Mouse (Mus musculus) MN1 (cell line): ENCODE measurements at regions not wholly inside any gene's neighbourhood (a gene's known extent, or its start where the extent isn't known, plus 50 kb on each side); places are given as distances from the start of the nearest gene placed in this dataset.
A peak's percentile ranks its signal among the peaks of the same experiment; 100 is the strongest.
"Not testable (repeated sequence)": the region's sequence is repeated elsewhere in the genome, so short reads cannot be mapped to it uniquely, and the experiment has no call there.

Experiments used
- DNase-seq: peaks from one replicate; pipeline ENCODE4 v3.0.0-alpha.2; 2016; ENCODE audit warnings: low spot score

DNA sequence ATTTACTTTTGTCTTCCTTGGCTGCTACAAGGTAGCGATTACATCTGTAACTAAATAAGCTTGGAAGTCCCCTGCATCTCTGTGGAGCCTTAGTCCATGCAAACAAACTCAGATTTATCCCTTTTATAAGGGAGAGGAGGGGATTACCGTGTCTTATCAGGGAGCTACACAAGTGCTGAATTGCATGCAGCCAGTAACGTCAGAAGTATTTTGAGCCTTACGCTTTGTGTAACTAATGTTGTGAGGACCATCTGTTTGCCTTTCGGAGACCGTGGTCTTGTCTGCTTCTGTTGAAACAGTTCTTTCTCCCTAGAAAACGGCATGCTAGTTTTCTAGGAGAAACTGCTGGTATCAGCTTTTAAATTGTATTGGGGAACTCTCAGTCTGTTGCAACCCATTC lies 58.0 kb upstream of the Dmrta1 start:
- DNase-seq = no peak

DNA sequence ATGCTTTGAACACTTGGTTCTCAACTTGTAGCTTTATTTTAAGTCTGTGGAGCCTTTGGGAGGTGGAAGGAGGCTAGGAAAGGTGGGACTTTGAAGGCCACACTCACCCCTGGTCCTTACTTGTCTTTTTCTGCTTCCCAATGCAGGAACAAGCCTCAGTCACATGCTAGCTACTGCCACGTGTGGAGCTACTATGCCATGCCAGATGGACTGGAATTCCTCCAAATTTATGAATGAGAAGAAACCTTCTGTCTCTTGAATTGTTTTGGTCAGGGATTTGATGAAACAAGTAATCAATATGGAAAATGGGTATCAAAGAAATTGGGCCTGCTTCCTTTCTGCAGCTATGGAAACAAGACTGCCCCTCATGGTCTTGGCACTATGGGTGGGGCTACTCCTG lies 74.5 kb upstream of the Dmrta1 start:
- no peak for DNase-seq

DNA sequence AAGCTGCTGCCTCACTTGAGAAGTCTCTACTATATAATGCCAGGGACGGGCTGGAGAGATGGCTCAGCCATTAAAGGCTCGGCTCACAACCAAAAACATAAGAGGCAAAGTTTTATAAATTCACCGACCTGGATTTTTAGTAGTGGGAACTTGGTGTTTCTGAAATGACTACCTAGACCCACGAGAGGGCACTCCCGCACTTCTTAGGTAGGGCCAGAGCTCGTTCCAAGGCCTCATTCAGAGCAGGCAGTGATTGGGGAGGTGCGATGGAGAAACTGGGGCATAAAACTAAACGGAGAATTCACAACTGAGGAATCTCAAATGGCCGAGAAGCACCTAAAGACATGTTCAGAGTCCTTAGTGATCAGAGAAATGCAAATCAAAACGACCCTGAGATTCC lies 103.7 kb upstream of the Dmrta1 start:
- peak; percentile 10 for DNase-seq

- DNase-seq = no peak
Measured at GRCm38 (mm10) chr4:89554711-89555466, 124.3 kb upstream of the Dmrta1 start.

DNA sequence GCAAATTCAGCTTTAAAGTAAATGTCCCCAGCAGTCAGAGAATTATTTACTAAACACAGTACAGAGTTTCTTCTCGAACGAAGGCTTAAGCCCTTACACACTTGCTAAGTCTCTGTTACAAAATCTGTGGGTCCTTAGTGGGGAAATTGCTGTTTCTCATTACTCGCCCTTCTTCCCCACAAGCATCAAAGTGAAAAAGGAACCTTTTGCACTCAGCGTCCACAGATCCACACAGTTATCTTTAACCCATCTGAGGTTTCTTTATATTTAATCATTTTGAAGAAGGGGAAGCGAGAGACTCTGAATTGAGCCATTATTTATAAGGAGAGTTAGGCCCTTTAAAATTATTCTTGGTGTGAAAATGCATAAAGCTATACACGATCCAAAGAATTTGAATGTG lies 126.7 kb upstream of the Dmrta1 start:
- no peak for DNase-seq

- DNase-seq = no peak
Measured at GRCm38 (mm10) chr4:89550515-89550914, 128.7 kb upstream of the Dmrta1 start.

DNA sequence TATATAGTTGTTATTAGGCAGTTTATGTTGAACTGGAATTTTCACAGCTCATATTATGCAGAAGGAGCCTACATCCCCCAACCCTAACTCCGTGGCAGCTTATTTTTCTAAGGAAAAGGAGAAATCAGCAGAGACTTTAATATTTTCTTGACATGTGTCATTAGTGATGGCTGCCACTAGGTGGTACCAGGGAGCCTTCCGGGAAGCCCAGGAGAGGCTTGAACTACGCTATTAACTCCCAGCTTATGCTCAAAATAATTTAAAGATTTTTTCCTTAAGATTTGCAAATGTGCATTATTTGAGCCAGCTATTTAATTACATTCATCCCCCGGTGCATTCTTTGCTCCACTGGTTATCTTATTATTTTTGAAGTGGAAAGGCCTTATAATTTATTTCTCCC lies 146.8 kb upstream of the Dmrta1 start:
- peak; percentile 32 for DNase-seq

DNA sequence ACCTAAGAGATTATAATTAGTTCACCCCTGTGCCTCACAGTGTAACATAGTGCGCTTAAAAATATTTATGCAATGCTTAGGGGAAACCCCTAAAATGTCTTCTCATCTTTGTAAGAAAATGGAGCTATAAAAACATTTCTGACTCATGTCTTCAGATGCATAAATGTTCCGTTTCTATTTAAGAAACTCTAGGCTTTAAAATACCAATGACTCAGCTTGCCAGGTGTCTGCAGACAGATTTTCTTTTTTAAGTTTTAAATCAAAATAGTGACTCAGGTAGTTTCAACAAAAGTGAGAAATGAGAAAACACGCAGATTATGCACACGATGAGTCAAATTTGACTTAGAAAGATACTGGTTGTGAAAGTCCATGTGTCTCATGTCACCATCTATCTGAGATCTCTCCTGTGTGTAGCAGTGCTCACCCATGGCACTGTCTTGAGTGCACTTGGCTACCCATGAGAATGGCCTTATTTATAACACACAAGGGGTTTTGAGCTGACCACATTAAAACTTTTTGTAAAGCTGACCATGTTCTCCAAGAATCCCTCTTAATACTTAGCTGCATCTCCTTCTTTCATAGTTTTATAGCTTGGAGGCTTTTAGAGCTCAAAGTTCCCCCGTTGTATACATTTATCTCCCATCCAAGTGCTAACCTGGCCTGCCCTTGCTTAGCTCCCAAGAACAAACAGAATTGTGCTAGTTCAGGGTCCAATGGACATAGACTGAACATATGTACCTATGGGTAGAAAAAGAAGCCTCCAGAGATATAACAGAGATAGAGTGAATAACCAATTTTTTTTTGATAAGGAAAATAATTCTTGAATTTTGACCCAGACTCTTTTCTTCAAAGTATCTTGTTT lies 149.0 kb upstream of the Dmrta1 start:
- no peak for DNase-seq

DNA sequence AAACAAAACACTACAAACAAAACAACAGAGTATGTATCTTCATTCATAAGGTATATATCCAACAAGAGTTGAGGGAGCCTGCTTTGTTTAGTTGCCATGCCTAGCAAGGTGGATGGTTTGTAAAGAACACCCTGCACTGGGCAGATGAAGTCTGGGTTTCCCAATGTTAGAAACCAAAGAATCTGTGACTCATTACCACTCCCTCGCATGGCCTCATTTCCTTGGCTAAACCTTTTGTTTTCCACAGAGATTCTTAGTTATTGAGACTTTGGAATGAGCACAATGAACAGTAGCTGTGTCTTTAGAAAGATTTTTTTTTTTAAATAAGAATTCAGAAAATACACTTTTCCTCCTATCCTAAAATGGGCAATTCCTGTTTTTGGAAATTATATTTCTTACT lies 151.3 kb upstream of the Dmrta1 start:
- DNase-seq = no peak

DNA sequence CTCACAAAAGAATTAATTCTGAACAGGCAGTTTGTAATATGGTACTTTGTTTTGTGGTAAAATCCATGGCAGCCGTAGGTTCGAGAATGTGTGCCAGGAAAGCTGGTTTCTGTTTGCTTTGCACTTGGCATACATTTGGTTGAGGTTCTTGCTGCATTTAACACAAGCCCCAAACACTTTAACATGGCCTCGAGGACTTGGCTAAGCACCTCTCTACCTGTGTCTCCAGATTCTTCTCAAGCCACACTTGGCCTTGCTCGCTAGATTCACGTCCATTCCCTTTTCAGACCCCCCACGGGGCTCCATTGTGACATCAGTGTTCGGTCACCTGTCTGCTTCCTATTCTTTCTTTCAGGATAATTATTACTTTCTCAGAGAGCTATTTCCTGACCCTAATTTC lies 151.9 kb upstream of the Dmrta1 start:
- DNase-seq = no peak

DNA sequence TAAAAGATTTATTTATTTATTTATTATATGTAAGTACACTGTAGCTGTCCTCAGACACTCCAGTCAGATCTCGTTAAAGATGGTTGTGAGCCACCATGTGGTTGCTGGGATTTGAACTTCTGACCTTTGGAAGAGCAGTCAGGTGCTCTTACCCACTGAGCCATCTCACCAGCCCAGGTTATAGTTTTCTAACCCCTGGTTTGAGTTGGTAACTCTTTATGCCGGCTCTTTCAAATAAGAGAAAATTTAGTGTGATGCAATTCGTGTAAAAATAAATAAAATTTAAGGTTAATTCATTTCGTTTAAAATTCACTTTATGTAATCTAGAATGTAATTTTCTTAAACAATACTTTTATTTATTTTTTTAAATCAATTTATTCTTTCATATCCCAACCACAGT lies 153.7 kb upstream of the Dmrta1 start:
- not testable (repeated sequence) for DNase-seq

GRCm38 (mm10) chr4:89524260-89525200 lies 154.7 kb upstream of the Dmrta1 start:
- peak; percentile 71 for DNase-seq

DNA sequence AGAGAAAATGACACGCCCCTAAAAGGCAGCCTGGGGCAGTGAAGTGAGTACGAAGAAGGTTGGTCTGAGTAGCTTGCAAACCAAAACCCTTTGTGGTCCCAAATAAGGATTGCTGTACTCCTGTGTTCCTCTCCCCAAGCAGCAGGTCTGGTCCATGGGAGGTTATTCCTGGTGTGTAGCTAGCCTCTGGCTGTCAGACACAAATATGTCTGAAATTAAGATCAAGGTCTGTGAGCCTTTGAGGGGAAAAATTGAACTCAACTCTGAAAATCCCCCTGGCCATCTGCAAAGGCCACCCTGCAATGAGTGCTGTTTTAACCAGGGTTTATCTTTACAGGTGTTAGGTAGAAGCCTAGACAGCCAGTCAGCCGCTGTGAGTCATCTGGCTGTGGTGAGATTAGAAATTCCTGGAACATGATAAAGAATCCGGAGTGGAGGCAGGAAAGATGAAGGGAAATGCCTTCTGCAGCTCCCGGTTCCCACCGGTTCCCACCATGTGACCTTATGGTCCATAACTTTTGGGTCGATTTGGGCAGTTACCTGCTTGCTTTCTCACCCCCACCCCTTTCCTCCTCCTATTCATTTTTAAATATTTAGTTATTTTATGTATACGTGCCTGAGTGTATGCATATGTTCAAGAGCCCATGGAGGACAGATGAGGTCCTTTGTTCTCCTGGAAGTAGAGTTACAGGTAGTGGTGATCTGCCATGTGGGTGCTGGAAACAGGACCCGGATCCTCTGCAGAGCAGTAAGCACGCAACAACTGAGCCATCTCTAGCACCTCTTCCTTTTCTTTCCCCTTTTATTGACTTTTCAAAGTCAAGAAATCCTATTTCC lies 155.6 kb upstream of the Dmrta1 start:
- DNase-seq = no peak

DNA sequence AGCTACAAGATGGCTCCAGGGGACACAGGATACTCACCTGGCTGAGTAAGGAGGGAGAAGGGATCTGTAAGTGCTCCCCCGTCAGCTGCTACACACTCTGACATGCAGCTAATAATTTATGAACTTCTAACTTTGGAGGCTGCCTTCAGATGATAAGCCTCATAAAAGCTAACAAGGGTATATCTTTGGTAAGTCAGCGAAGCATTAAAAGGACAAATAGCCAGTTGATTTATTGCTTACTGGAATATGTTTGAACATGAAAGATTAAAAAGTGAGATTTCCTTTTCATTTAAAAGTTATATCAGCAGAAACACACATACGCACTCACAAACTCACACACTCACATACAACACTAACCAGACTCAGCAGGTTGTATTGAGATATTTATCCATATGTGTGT lies 161.2 kb upstream of the Dmrta1 start:
- DNase-seq = no peak

GRCm38 (mm10) chr4:89515823-89516411 lies 163.3 kb upstream of the Dmrta1 start:
- no peak for DNase-seq

- no peak for DNase-seq
Measured at GRCm38 (mm10) chr4:89514981-89515380, 164.3 kb upstream of the Dmrta1 start.

DNA sequence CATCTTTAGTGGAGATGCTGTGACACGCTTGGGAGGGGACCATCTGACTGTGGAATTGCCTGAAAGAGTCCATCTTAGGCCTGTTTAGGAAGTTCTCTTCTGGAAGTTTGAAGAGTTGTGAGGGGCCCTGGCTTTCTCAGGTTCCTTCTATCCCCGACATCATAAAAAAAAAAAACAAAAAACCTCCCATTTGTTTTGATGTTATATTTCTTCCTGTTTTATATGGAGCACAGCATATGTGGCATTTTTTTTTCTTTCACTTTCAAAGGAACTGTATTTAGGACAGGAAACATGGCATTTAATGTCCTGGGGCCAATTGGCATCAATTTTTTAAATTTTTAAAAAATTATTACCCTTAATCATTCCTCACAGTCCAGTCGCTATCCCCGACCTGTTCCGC lies 168.6 kb upstream of the Dmrta1 start:
- DNase-seq = no peak

GRCm38 (mm10) chr4:89509655-89510391 lies 169.4 kb upstream of the Dmrta1 start:
- peak; percentile 19 for DNase-seq

- peak; percentile 58 for DNase-seq
Measured at GRCm38 (mm10) chr4:89508103-89508763, 171.0 kb upstream of the Dmrta1 start.

GRCm38 (mm10) chr4:89505368-89505819 lies 173.8 kb upstream of the Dmrta1 start:
- DNase-seq = no peak
